Mouse (Mus musculus) kidney, adult 2 months (tissue): ENCODE data around the gene Atrnl1. TPM values are rescaled to one million over a fixed set of nuclear protein-coding genes. Genes with fewer than 3 reads are reported as not detected.
"Not testable (repeated sequence)": the region's sequence is repeated elsewhere in the genome, so short reads cannot be mapped to it uniquely, and the experiment has no call there.

ENCODE experiments used
- DNase-seq: peaks from one replicate; pipeline ENCODE4 v3.0.0; 2021
- H3K27ac ChIP-seq: fragments of 200-500 bp; 2 replicates; pipeline ENCODE4 v1.5.1; 2012; ENCODE audit warnings: low read depth, low read length, control low read depth, inconsistent platforms; ENCODE audit not compliant: insufficient read depth
- H3K27me3 ChIP-seq: fragments of 200-500 bp; replicated peaks from 2 replicates; pipeline ENCODE4 v1.6.1; 2012; ENCODE audit warnings: mild to moderate bottlenecking, moderate library complexity, low read length, inconsistent platforms; ENCODE audit not compliant: control insufficient read depth, insufficient read depth
- H3K36me3 ChIP-seq: fragments of 200-500 bp; 2 replicates; pipeline ENCODE4 v1.6.1; 2012; ENCODE audit warnings: mild to moderate bottlenecking, moderate library complexity, low read length, inconsistent platforms; ENCODE audit not compliant: control insufficient read depth, insufficient read depth
- H3K4me1 ChIP-seq: fragments of 200-500 bp; 2 replicates; pipeline ENCODE4 v1.6.1; 2011; ENCODE audit warnings: low read length; ENCODE audit not compliant: control insufficient read depth, insufficient read depth
- H3K4me3 ChIP-seq: fragments of 200-500 bp; 2 replicates; pipeline ENCODE4 v1.5.1; 2011; ENCODE audit warnings: mild to moderate bottlenecking, low read depth, low read length, control low read depth; ENCODE audit not compliant: insufficient read depth
- CTCF ChIP-seq: fragments of 200-500 bp; conservative IDR thresholded peaks from 2 replicates; pipeline ENCODE4 v1.5.1; 2011; ENCODE audit warnings: low read depth, mild to moderate bottlenecking, control low read depth, low read length, moderate library complexity, mixed read lengths; ENCODE audit not compliant: insufficient read depth, insufficient read length
- POLR2A ChIP-seq: fragments of 200-500 bp; IDR thresholded peaks from one replicate; pipeline ENCODE4 v1.6.1; 2011; ENCODE audit warnings: low read depth, low read length, control low read depth
- WGBS: fragments of 180-500 bp; shearing (Covaris S2); methylation state at CpG from one replicate; pipeline ENCODE4 v1.1.7; 2018; 5-methylcytosine and 5-hydroxymethylcytosine counted together
- polyA plus RNA-seq: library from polyadenylated mRNA; depleted of rRNA; stranded (reverse); fragments of >200 nt; gene quantifications from 2 replicates; pipeline ENCODE4 v1.2.3, GENCODE M21; 2012

Atrnl1 gene
- polyA plus RNA-seq, 1 experiment: 13.4 TPM

- DNase-seq: no peak
- Histone ChIP-seq H3K4me3 (no peak overlapping the region), H3K4me1 (no peaks in the 10 kb centered on the region), H3K27me3 (no peaks in the 10 kb centered on the region), H3K36me3 (no peaks in the 10 kb centered on the region), H3K27ac (no peak overlapping the region)
- WGBS: 91% methylated on average over 14 of the region's 14 CpGs
- no peak for TF ChIP-seq CTCF
- no peak for TF ChIP-seq POLR2A
These were observed 380.4 kb downstream of the Atrnl1 start for GRCm38 (mm10) chr19:57991099-57991760.

GRCm38 (mm10) chr19:57994174-57994833 is 383.5 kb downstream of the Atrnl1 start:
- H3K27me3 ChIP-seq, H3K4me3 ChIP-seq, H3K4me1 ChIP-seq, H3K27ac ChIP-seq, H3K36me3 ChIP-seq, DNase-seq: not testable (repeated sequence)
- 94% methylated on average over 15 of the region's 15 CpGs for WGBS

GRCm38 (mm10) chr19:57995015-57995414 is 384.2 kb downstream of the Atrnl1 start:
- WGBS: 97% methylated on average over 8 of the region's 8 CpGs
- Histone ChIP-seq H3K27ac (no peak overlapping the region), H3K4me3 (no peak overlapping the region), H3K4me1 (no peaks in the 10 kb centered on the region), H3K36me3 (no peaks in the 10 kb centered on the region), H3K27me3 (no peaks in the 10 kb centered on the region)
- no peak for DNase-seq
- TF ChIP-seq POLR2A (no peak), CTCF (no peak)

GRCm38 (mm10) chr19:57997961-57998360 is 387.1 kb downstream of the Atrnl1 start:
- Histone ChIP-seq H3K27me3 (no peaks in the 10 kb centered on the region), H3K4me1 (no peaks in the 10 kb centered on the region), H3K4me3 (no peak overlapping the region), H3K27ac (no peak overlapping the region), H3K36me3 (no peaks in the 10 kb centered on the region)
- TF ChIP-seq CTCF (peak; percentile 61), POLR2A (no peak)
- peak; percentile 18 for DNase-seq
- WGBS: 48% methylated on average over 4 of the region's 4 CpGs

GRCm38 (mm10) chr19:58011636-58012035 is 400.8 kb downstream of the Atrnl1 start:
- Histone ChIP-seq H3K27ac (no peak overlapping the region), H3K4me1 (no peaks in the 10 kb centered on the region), H3K27me3 (no peaks in the 10 kb centered on the region), H3K36me3 (no peaks in the 10 kb centered on the region), H3K4me3 (no peak overlapping the region)
- no peak for TF ChIP-seq POLR2A
- no peak for TF ChIP-seq CTCF
- 80% methylated on average over 1 of the region's 1 CpGs for WGBS
- DNase-seq: no peak

- Histone ChIP-seq H3K27me3 (no peaks in the 10 kb centered on the region), H3K4me1 (no peaks in the 10 kb centered on the region), H3K36me3 (no peaks in the 10 kb centered on the region), H3K4me3 (no peak overlapping the region), H3K27ac (no peak overlapping the region)
- WGBS: 94% methylated on average over 6 of the region's 6 CpGs
- TF ChIP-seq CTCF: no peak
- TF ChIP-seq POLR2A: no peak
- DNase-seq: no peak
These were observed 404.9 kb downstream of the Atrnl1 start for GRCm38 (mm10) chr19:58015741-58016140.

- Histone ChIP-seq H3K27me3 (no peaks in the 10 kb centered on the region), H3K4me1 (no peaks in the 10 kb centered on the region), H3K4me3 (no peak overlapping the region), H3K36me3 (no peaks in the 10 kb centered on the region), H3K27ac (no peak overlapping the region)
- TF ChIP-seq POLR2A (no peak), CTCF (no peak)
- 74% methylated on average over 9 of the region's 9 CpGs for WGBS
- peak; percentile 61 for DNase-seq
These were observed 406.0 kb downstream of the Atrnl1 start for GRCm38 (mm10) chr19:58016561-58017453.
